7 mouse cellular contexts compared by ENCODE assay signal in genomic region chr9:49796618-49797507, GRCm38 (mm10). TPM values are rescaled to one million over a fixed set of nuclear protein-coding genes. Genes with fewer than 3 reads are reported as not detected.
DNase-seq lines count a peak whose midpoint lies in the region; ATAC-seq and TF ChIP-seq lines count a peak whose summit lies in the region.

No protein-coding gene starts in this region.

- no peak for TF ChIP-seq POLR2A in cortical plate, adult 2 months (IDR thresholded peaks at IDR 0.05; ENCODE audit: extremely low read depth, insufficient read depth, low read length)

- peak; percentile 71 for DNase-seq in adrenal gland, adult 8-10 months
- DNase-seq in gastrocnemius, postnatal 14 days, result peak; percentile 82
- peak; percentile 89 to 90 for DNase-seq in left cerebral cortex, postnatal 36 days (ENCODE audit: low spot score in 2 of 2)

- WGBS in intestine, embryonic 15.5 days, result under 1% methylated on average over 52 of the region's 52 CpGs
- WGBS in midbrain, embryonic 12.5 days, result under 1% methylated on average over 52 of the region's 52 CpGs
- under 1% methylated on average over 52 of the region's 52 CpGs for WGBS in stomach, embryonic 15.5 days

- H3K9ac ChIP-seq in intestine, embryonic 15.5 days, result peak overlapping the region; percentile 77
- H3K9ac ChIP-seq in midbrain, embryonic 12.5 days (replicated peaks), result peak overlapping the region; percentile 94
- peak overlapping the region; percentile 69; the same call in 1 of the 2 replicates for H3K9ac ChIP-seq in stomach, embryonic 15.5 days

- H3K4me2 ChIP-seq in intestine, embryonic 15.5 days (replicated peaks), result peak overlapping the region; percentile 90
- peak overlapping the region; percentile 90 for H3K4me2 ChIP-seq in midbrain, embryonic 12.5 days (replicated peaks)
- peak overlapping the region; percentile 83 for H3K4me2 ChIP-seq in stomach, embryonic 15.5 days

- peaks cover 17% of the 10 kb centered on the region for H3K27me3 ChIP-seq in intestine, embryonic 15.5 days (replicated peaks)
- no peaks in the 10 kb centered on the region for H3K27me3 ChIP-seq in midbrain, embryonic 12.5 days
- H3K27me3 ChIP-seq in stomach, embryonic 15.5 days (replicated peaks), result peaks cover 13% of the 10 kb centered on the region; the same call in 1 of the 2 replicates

- H3K9me3 ChIP-seq in intestine, embryonic 15.5 days, result no peaks in the 10 kb centered on the region
- H3K9me3 ChIP-seq in midbrain, embryonic 12.5 days, result no peaks in the 10 kb centered on the region
- no peaks in the 10 kb centered on the region for H3K9me3 ChIP-seq in stomach, embryonic 15.5 days

- peak overlapping the region; percentile 83 for H3K4me3 ChIP-seq in cortical plate, adult 2 months (ENCODE audit: insufficient read depth, low read length)
- H3K4me3 ChIP-seq in intestine, embryonic 15.5 days (replicated peaks), result peak overlapping the region; percentile 77
- H3K4me3 ChIP-seq in midbrain, embryonic 12.5 days, result peak overlapping the region; percentile 95
- peak overlapping the region; percentile 78 for H3K4me3 ChIP-seq in stomach, embryonic 15.5 days (replicated peaks)

- TF ChIP-seq CTCF in cortical plate, adult 2 months (IDR thresholded peaks at IDR 0.05; ENCODE audit: extremely low read depth, insufficient read depth, low read length), result no peak

- intact Hi-C loops in gastrocnemius, postnatal 14 days (cut with DNase I; ENCODE audit: low total_unique reads), result no loop called here
- intact Hi-C loops in left cerebral cortex, postnatal 36 days (cut with DNase I), result loop anchor here (2.0 to 10.0 kb wide), 6 partner anchors 40 to 272 kb away; no protein-coding TSS in a partner anchor

- no peaks in the 10 kb centered on the region for H3K36me3 ChIP-seq in intestine, embryonic 15.5 days
- H3K36me3 ChIP-seq in midbrain, embryonic 12.5 days, result no peaks in the 10 kb centered on the region
- no peaks in the 10 kb centered on the region for H3K36me3 ChIP-seq in stomach, embryonic 15.5 days

- ATAC-seq in intestine, embryonic 15.5 days, result peak; percentile 78
- ATAC-seq in midbrain, embryonic 12.5 days (ENCODE audit: low FRiP score, low read depth), result peak; percentile 78
- ATAC-seq in stomach, embryonic 15.5 days (ENCODE audit: insufficient read depth, low FRiP score, low read depth), result peak; percentile 74; the same call in 1 of the 2 replicates

- H3K27ac ChIP-seq in cortical plate, adult 2 months (ENCODE audit: insufficient read depth, low read length), result no peak overlapping the region; the same call in 1 of the 2 replicates
- H3K27ac ChIP-seq in intestine, embryonic 15.5 days, result peak overlapping the region; percentile 81
- H3K27ac ChIP-seq in midbrain, embryonic 12.5 days (replicated peaks), result peak overlapping the region; percentile 92
- peak overlapping the region; percentile 86 for H3K27ac ChIP-seq in stomach, embryonic 15.5 days

- peaks cover 7% of the 10 kb centered on the region for H3K4me1 ChIP-seq in cortical plate, adult 2 months (ENCODE audit: control insufficient read depth, insufficient read depth, low read length)
- H3K4me1 ChIP-seq in intestine, embryonic 15.5 days (replicated peaks), result peaks cover 13% of the 10 kb centered on the region
- peaks cover 19% of the 10 kb centered on the region for H3K4me1 ChIP-seq in midbrain, embryonic 12.5 days
- H3K4me1 ChIP-seq in stomach, embryonic 15.5 days, result peaks cover 15% of the 10 kb centered on the region; the same call in 1 of the 2 replicates

RNA-seq across cellular contexts. Expression of gene Ncam1, which starts 1.9 kb away (rescaled TPM):
- 10 to 100 TPM; 49.7 to 96.7 (median 68.1) TPM for total RNA-seq in adrenal gland, adult 8-10 months (2022)
- polyA plus RNA-seq in cortical plate, adult 2 months (2012; rRNA removed), result 105 and 112 TPM in 2 replicates
- total RNA-seq in gastrocnemius, postnatal 14 days (2021), result 10 to 100 TPM; 36.8 to 51.7 TPM
- 76.2 and 77.5 TPM in 2 replicates for polyA plus RNA-seq in intestine, embryonic 15.5 days (2015; fragmentation: Nextera tagmentation; extraction: Ambion mirVana)
- total RNA-seq in left cerebral cortex, postnatal 36 days (2021), result 100 to 1,000 TPM; 279 to 287 TPM
- polyA plus RNA-seq in midbrain, embryonic 12.5 days (2016; fragmentation: Nextera tagmentation; extraction: Ambion mirVana), result 208 and 228 TPM in 2 replicates
- polyA plus RNA-seq in stomach, embryonic 15.5 days (2015; fragmentation: Nextera tagmentation; extraction: Ambion mirVana), result 95.4 and 97.6 TPM in 2 replicates
